Mouse (Mus musculus): Measurements from ENCODE around the gene Taf1b. TPM values are rescaled to one million over a fixed set of nuclear protein-coding genes. Genes with fewer than 3 reads are reported as not detected.

Taf1b gene
- polyA plus RNA-seq, 1 experiment from 2014 or later, result 16.9 TPM

GRCm38 (mm10) chr12:24592055-24592454, 93.9 kb downstream of the Taf1b start:
- H3K27me3 ChIP-seq (replicated peaks; ENCODE audit: insufficient read depth, low read length), result no peaks in the 10 kb centered on the region
- H3K36me3 ChIP-seq (ENCODE audit: insufficient read depth, low read length), result no peaks in the 10 kb centered on the region
- no peak overlapping the region for H3K4me3 ChIP-seq (ENCODE audit: low read depth, low read length)
- H3K9ac ChIP-seq (replicated peaks; ENCODE audit: low read depth), result no peak overlapping the region
- H3K4me2 ChIP-seq (replicated peaks; ENCODE audit: low read depth, low read length), result no peak overlapping the region
- whole genome bisulfite sequencing, result 68% methylated on average over 9 of the region's 9 CpGs
- peaks cover 6% of the 10 kb centered on the region; the same call in 1 of the 2 replicates for H3K4me1 ChIP-seq (ENCODE audit: insufficient read depth, low read depth, low read length)
- ATAC-seq (no peak), DNase-seq (ENCODE audit: low spot score) (no peak)
- no peaks in the 10 kb centered on the region for H3K9me3 ChIP-seq (ENCODE audit: low read length)
- peak overlapping the region; percentile 29 for H3K27ac ChIP-seq (ENCODE audit: low read length)
- TF ChIP-seq CTCF (IDR thresholded peaks at IDR 0.05), result no peak

- peak; percentile 90 for ATAC-seq
- peak overlapping the region; percentile 30 for H3K4me3 ChIP-seq (ENCODE audit: low read depth, low read length)
- peak overlapping the region; percentile 29 for H3K27ac ChIP-seq (ENCODE audit: low read length)
- 5% methylated on average over 22 of the region's 22 CpGs for WGBS
- TF ChIP-seq EP300 (IDR thresholded peaks at IDR 0.05), result no peak; the same call in none of the 2 replicates
- no peak; the same call in 1 of the 2 replicates for TF ChIP-seq CTCF (IDR thresholded peaks at IDR 0.05)
- no peak overlapping the region for H3K9ac ChIP-seq (replicated peaks; ENCODE audit: low read depth)
- H3K27me3 ChIP-seq (replicated peaks; ENCODE audit: insufficient read depth, low read length), result no peaks in the 10 kb centered on the region
- DNase-seq (ENCODE audit: low spot score), result peak; percentile 86
- H3K36me3 ChIP-seq (ENCODE audit: insufficient read depth, low read length), result no peaks in the 10 kb centered on the region
- H3K4me2 ChIP-seq (replicated peaks; ENCODE audit: low read depth, low read length), result peak overlapping the region; percentile 55
- peaks cover 6% of the 10 kb centered on the region; the same call in 1 of the 2 replicates for H3K4me1 ChIP-seq (ENCODE audit: insufficient read depth, low read depth, low read length)
- no peaks in the 10 kb centered on the region for H3K9me3 ChIP-seq (ENCODE audit: low read length)
Measured at GRCm38 (mm10) chr12:24592956-24593672, 95.0 kb downstream of the Taf1b start.

- Histone ChIP-seq H3K9me3 (ENCODE audit: low read length) (no peaks in the 10 kb centered on the region), H3K27ac (ENCODE audit: low read length) (no peak overlapping the region), H3K9ac (replicated peaks; ENCODE audit: low read depth) (no peak overlapping the region), H3K4me3 (ENCODE audit: low read depth, low read length) (no peak overlapping the region), H3K4me1 (ENCODE audit: insufficient read depth, low read depth, low read length) (peaks cover 5% of the 10 kb centered on the region; the same call in 1 of the 2 replicates), H3K36me3 (ENCODE audit: insufficient read depth, low read length) (no peaks in the 10 kb centered on the region), H3K4me2 (replicated peaks; ENCODE audit: low read depth, low read length) (no peak overlapping the region), H3K27me3 (replicated peaks; ENCODE audit: insufficient read depth, low read length) (no peaks in the 10 kb centered on the region)
- no peak for ATAC-seq
- no peak for DNase-seq (ENCODE audit: low spot score)
- TF ChIP-seq CTCF (IDR thresholded peaks at IDR 0.05), result no peak
- TF ChIP-seq EP300 (IDR thresholded peaks at IDR 0.05), result no peak
- 58% methylated on average over 6 of the region's 6 CpGs for WGBS
Measured at GRCm38 (mm10) chr12:24597376-24597775, 99.2 kb downstream of the Taf1b start.

- Histone ChIP-seq H3K36me3 (ENCODE audit: insufficient read depth, low read length) (no peaks in the 10 kb centered on the region), H3K9ac (replicated peaks; ENCODE audit: low read depth) (no peak overlapping the region), H3K4me3 (ENCODE audit: low read depth, low read length) (no peak overlapping the region), H3K27ac (ENCODE audit: low read length) (no peak overlapping the region), H3K9me3 (ENCODE audit: low read length) (no peaks in the 10 kb centered on the region), H3K4me1 (ENCODE audit: insufficient read depth, low read depth, low read length) (no peaks in the 10 kb centered on the region), H3K27me3 (replicated peaks; ENCODE audit: insufficient read depth, low read length) (no peaks in the 10 kb centered on the region), H3K4me2 (replicated peaks; ENCODE audit: low read depth, low read length) (no peak overlapping the region)
- DNase-seq (ENCODE audit: low spot score) (no peak), ATAC-seq (no peak)
- TF ChIP-seq EP300 (IDR thresholded peaks at IDR 0.05) (no peak), CTCF (IDR thresholded peaks at IDR 0.05) (no peak)
- WGBS, result 70% methylated on average over 8 of the region's 8 CpGs
Measured at GRCm38 (mm10) chr12:24599366-24599895, 101.3 kb downstream of the Taf1b start.

GRCm38 (mm10) chr12:24600074-24600473, 101.9 kb downstream of the Taf1b start:
- no peak for ATAC-seq
- Histone ChIP-seq H3K9ac (replicated peaks; ENCODE audit: low read depth) (no peak overlapping the region), H3K27me3 (replicated peaks; ENCODE audit: insufficient read depth, low read length) (no peaks in the 10 kb centered on the region), H3K9me3 (ENCODE audit: low read length) (no peaks in the 10 kb centered on the region), H3K36me3 (ENCODE audit: insufficient read depth, low read length) (no peaks in the 10 kb centered on the region), H3K4me1 (ENCODE audit: insufficient read depth, low read depth, low read length) (no peaks in the 10 kb centered on the region), H3K27ac (ENCODE audit: low read length) (no peak overlapping the region), H3K4me2 (replicated peaks; ENCODE audit: low read depth, low read length) (no peak overlapping the region), H3K4me3 (ENCODE audit: low read depth, low read length) (no peak overlapping the region)
- DNase-seq (ENCODE audit: low spot score), result no peak
- WGBS, result 72% methylated on average over 7 of the region's 7 CpGs
- TF ChIP-seq CTCF (IDR thresholded peaks at IDR 0.05), result no peak
- TF ChIP-seq EP300 (IDR thresholded peaks at IDR 0.05), result no peak

GRCm38 (mm10) chr12:24600806-24601205, 102.6 kb downstream of the Taf1b start:
- TF ChIP-seq EP300 (IDR thresholded peaks at IDR 0.05) (no peak), CTCF (IDR thresholded peaks at IDR 0.05) (peak; percentile 92)
- no peaks in the 10 kb centered on the region for H3K4me1 ChIP-seq (ENCODE audit: insufficient read depth, low read depth, low read length)
- WGBS, result 6% methylated on average over 9 of the region's 9 CpGs
- H3K4me3 ChIP-seq (ENCODE audit: low read depth, low read length), result no peak overlapping the region
- H3K4me2 ChIP-seq (replicated peaks; ENCODE audit: low read depth, low read length), result no peak overlapping the region
- no peaks in the 10 kb centered on the region for H3K36me3 ChIP-seq (ENCODE audit: insufficient read depth, low read length)
- no peaks in the 10 kb centered on the region for H3K27me3 ChIP-seq (replicated peaks; ENCODE audit: insufficient read depth, low read length)
- no peaks in the 10 kb centered on the region for H3K9me3 ChIP-seq (ENCODE audit: low read length)
- peak; percentile 90 for DNase-seq (ENCODE audit: low spot score)
- no peak overlapping the region for H3K9ac ChIP-seq (replicated peaks; ENCODE audit: low read depth)
- no peak overlapping the region for H3K27ac ChIP-seq (ENCODE audit: low read length)
- ATAC-seq, result peak; percentile 84

All from lung, postnatal 0 days (tissue).